Mouse (Mus musculus): ENCODE measurements at regions not wholly inside any gene's neighbourhood (a gene's known extent, or its start where the extent isn't known, plus 50 kb on each side); places are given as distances from the start of the nearest gene placed in this dataset.

DNA sequence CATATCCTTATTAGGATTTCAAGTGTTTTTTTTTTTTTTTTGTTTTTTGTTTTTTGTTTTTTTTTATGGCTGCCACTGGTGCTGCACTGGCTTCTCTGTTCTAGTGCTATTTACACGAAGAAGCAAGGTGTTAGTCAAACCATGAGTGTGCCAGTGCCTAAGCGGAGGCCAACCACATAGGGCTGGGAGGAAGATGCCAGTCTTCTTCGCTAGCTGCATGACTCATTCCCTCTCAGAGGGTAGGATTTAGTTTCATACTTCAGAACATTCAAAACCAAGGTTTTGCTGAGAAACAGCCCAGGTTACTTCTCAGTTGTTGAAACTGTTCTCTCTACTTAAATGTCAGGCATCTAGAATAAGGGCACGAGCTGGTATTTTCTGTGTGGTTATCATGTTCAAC is 72.6 kb downstream of the Icos start:
- no peak for DNase-seq
- intact Hi-C loops (cut with DNase I), result no loop called here

DNA sequence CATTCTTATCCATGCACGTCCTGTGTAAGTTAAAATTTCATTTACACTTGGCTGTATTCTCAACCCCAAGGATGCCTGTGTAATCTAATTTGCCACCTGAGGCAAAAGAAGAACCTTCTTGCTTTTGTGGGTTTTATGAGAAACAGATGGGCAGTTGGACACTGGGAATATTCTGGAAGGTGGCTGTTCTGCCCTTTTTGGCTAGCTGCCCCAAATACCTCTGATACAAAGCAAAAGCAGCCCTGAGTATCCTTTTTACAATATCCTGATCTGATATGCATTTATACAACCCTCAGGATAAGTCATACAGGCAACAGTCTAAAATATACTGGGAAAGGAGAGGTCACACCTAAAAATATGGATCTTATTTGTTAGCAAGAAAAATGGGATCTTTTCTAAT is 75.9 kb downstream of the Icos start:
- no peak for DNase-seq
- intact Hi-C loops (cut with DNase I), result no loop called here

DNA sequence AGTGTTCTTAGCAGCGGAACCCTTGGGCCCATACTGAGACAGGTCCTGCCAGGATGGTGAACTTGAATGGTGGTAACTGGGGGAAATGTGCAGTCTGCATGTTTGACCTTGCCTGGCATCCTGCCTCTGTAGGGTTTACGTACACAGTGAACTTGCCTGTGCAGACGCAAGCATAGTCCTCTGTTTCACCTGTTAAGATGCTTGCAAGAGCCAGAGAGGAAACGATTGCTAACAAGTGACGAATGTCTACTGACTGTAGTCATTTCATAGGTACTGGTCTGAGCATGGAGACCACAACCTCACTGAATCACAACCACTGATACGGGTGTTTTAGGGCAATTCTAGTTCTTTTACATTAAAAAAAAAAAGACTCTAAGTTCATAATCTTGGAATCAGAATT is 76.7 kb downstream of the Icos start:
- intact Hi-C loops (cut with DNase I), result no loop called here
- no peak for DNase-seq

DNA sequence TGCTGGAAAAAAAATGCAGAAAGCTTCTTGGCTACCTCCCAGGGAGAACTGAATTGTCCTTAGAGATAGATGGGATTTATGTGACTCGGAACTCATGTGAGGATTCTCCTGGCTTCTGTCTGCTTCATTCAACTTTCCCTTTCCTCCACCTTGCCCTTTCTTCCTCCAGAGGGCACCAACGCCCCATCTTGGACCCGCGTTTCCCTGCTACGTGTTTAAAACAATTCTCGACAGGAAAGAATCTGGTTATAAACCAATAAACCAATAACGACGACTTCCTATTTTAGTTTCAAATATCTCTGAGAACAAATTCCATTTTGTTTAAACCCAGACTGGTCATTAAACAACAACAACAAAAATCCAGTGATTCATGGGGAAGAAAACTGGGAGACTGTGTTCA is 77.4 kb downstream of the Icos start:
- peak; percentile 34 to 42 for DNase-seq
- intact Hi-C loops (cut with DNase I), result no loop called here

DNA sequence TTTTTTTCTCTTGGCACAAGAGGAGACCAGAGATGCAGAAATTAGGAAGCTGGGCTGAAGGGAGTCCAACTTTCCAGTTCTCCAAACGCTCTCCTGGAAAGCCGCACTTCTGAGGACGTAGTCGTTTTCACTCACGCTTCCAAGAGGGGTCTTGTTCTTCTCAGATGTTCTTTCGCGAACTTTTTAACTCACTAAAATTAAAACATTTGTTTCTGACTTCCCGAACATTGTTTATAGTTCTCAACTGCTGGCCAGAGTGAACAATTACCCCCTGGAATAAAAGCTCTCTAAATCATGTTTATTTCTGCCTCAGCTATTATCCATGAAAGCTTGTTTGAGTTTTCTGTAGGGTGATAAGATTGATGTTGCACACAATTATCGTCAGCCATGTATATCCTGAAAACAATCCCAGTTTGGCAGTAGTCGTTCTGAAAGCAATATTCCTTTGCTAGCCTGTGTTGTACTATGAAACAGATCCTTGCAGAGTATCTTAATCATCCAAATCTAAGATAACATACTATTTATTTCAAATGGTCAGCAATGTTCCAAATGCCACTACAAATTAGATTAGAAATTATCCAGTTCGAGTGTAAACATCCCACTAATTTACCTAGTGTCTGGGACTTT is 82.3 kb downstream of the Icos start:
- DNase-seq, result no peak
- intact Hi-C loops (cut with DNase I), result no loop called here

DNA sequence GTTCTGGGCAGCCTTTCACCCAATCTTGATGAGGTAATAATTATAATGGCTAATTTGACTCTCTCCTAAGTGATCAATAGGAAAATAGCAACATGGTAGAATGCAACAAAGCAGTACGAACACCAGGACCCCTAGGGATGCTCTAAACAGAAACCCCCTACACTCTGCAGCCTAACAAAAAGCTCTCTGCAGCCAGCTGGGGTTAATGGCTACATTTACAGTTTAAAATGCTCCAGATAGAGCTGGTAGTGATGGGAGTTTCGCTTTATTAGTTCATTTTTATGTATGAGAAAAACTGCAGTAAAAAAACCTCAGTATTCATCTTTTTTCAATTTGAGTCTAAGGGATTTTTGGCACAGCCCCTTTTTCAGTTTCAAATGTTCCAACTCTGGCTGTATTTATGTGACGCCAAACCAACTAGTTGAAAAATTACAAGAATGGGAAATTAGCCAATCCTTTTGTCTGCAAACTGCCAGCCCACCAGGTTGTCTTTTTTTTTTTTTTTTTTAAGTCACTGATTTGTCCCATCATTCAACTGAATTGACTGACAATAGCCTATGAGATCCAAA is 84.2 kb downstream of the Icos start:
- DNase-seq, result no peak
- intact Hi-C loops (cut with DNase I), result no loop called here

DNA sequence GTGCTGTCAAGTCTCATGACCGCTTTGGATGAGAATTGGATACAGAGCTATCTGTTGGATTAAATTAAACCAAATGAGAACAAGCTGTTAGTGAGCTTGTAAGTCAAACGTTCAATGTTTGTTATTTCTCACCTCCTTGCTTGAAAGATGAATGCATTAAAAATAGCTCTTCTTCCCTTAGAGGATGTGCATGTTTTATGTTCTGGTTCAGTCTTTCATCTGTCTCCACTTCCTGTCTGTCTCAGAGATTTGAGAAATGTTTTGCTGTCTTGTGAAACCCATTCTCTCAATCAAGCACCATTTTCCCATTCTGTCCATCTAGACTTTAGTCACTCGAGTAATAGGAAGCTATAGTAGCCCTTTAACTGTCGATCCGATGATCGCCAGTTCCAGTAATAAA is 90.4 kb downstream of the Icos start:
- DNase-seq, result no peak
- intact Hi-C loops (cut with DNase I), result no loop called here

DNA sequence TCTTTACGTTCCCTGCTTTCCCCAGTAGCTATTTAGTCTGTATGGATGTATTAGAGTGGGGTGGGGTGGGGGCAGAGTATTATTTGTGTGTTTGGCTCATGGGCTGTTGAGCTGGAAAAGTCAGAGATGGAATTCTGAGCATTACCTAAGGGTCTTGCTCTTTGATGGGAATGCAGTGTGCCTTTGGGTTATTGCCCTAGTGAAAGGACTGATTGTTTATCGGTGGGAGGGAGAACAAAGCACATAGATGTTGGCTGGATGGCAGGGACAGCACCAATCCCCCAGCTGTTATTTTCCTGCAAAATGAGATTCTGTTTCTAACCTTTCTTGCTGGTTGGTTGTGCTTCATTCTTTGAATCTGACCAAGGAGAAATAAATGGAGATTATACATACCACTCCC is 96.4 kb downstream of the Icos start:
- intact Hi-C loops (cut with DNase I), result no loop called here

DNA sequence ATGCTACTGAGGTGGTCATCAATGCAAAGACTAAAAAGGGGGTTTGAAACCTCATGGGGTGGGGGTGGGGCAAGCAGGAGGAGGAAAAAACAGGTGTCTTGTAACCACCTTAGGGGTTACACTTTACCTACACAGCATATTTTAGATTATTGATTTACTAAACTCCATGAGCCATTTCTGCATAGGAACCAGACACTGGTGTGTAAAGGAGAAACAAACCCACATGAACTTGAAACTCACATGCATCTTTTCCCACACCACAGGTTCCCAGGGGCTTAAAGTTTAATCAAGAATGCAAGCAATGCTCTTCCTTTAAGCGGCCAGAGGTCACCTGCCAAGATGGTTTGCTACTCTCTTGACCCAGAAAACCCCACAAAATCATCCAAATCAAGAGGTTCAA is 97.6 kb downstream of the Icos start:
- no peak for DNase-seq
- intact Hi-C loops (cut with DNase I), result no loop called here

More for the DNA sequence above, 96.4 kb downstream of the Icos start:
- no peak for DNase-seq

DNA sequence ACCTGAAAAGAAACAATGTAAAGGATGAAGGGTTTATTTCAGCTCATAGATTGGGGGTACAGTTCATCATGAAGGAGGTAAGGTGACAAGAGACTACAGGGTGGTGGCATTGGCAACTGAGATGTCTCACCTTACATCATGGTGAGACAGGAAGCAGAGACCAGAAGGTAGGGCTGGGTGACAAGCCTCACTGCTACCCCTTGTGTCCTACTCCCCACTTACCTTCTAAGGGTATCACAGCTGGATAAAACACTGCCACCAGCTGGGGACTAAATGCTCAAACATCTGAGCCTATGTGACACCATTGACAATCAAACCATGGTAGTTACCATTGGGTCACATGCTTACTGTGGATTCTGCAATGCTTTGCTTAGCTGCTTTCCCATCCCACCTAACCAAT is 107.0 kb downstream of the Icos start:
- no peak for DNase-seq
- intact Hi-C loops (cut with DNase I), result no loop called here

DNA sequence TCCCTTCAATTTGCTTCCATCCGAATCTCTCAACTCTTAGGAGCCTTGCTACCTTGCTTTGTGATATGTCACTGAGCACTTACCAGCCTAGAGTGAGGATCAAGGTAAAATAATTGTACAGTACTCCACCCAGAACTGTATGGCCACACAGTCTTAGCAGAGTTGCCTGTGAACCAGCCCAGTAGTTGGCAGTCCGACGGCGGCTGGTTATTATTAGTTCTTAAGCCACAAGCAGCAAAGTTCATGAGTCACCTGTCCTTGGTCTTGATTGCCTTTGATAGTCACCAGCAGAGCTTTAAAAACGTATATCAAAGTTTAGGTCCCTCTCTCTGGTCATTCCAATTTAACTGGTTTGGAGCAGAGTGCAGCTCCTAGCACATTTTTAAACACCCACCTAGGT is 109.1 kb downstream of the Icos start:
- intact Hi-C loops (cut with DNase I), result no loop called here
- DNase-seq, result no peak

DNA sequence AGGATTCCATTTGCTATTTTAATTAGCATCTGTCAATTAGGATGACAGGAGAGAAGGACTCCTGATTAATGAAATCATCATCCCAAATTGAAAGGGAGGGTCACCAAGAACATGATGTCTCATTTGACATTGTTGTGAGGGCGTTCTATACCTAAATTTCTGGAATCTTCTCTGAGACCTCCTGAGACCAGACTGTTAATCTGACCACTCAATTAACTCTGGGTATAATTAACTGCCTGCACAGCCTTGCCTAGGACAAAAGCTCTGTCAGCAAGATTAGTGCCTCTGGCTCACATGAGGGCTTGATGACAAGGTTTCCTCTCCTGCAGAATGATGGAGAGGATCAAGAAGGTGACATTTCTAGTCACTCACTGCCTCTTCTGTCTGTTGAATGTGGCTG is 113.1 kb downstream of the Icos start:
- intact Hi-C loops (cut with DNase I), result no loop called here
- DNase-seq, result no peak

DNA sequence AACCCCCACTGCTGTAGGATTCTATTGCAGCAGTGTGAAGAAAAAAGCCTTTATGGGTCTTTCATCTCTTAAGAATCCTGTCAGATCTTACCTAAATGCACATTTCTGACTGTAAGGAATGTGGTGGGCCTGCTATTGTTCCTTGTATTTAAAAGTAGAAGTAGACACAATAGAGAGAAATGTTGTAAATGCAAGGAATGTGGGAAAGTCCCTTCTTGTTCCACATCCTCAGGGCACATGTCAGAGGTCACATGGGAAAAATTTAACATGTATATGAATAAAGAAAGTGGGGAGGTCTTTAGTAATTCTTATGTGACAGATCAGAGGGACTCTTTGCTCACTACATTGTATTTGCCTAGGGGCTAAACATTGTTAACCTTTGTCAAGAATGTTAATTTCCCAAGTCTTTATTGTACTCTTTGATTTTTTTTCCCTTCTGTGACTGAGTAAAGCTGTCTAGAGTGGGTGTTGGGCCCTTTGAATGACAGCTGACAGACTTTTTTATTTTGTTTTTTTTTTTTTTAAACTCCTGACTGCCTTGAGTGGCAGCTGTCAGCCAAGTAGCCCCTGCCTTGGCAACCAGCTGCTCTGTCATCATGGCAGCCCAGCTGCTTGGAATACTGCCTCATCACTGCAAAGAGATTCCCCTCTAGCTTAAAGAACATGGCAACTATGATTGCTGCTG is 117.9 kb downstream of the Icos start:
- intact Hi-C loops (cut with DNase I), result no loop called here
- DNase-seq, result no peak

DNA sequence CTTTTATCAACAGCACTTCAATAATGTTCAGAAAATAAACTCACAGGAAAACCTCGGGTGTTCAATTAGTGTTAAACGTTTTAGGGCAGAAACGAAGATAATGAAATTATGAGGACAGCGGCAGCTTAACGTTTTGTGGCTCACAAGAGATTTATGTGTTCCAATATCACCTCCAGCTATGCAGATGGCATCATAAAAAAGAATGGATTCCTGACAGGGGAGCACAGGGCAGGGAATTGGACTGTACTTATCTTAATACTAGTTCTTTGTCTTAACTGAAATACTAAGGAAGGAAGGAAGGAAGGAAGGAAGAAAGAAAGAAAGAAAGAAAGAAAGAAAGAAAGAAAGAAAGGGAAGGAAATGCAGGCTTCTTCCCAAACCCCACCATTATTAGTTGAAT is 121.6 kb downstream of the Icos start:
- intact Hi-C loops (cut with DNase I), result no loop called here
- no peak for DNase-seq

DNA sequence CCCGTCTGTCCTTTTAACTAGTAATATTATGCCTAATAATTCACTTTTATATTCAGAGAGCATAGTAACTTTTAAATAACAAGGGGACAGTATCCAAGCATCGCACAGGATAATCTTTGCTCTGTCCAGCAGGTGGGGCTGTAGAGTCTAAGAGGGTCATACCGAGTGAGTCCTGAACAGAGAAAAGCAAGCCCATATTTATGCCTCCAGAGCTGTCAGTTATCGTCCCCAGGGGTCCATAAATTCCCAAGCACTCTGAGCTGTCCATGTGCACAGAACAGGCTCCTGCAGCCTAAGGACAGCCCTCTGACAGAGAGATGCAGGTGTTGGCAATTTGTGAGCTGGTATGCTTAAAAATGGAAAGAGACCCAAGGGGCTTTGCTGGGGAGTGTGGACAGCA is 124.0 kb downstream of the Icos start:
- intact Hi-C loops (cut with DNase I), result no loop called here
- DNase-seq, result no peak

DNA sequence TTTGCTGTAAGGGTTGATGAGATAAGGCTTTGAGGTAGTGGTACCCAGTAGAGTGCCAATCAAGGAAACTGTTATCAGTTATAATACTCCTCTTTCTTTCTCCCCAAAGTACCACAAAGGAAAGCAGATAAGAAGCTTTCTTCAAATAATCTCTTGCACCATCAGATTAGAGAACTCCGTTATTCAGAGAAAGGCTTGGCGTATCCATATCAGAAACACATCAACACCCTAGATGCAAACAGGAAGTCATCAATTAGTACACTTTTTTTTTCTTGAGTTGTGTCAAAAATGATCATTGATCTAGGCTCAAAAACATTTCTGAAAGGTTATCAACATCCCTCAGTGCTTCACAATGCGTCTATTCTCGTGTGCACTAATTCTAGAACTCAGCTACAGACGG is 124.6 kb downstream of the Icos start:
- DNase-seq, result no peak

DNA sequence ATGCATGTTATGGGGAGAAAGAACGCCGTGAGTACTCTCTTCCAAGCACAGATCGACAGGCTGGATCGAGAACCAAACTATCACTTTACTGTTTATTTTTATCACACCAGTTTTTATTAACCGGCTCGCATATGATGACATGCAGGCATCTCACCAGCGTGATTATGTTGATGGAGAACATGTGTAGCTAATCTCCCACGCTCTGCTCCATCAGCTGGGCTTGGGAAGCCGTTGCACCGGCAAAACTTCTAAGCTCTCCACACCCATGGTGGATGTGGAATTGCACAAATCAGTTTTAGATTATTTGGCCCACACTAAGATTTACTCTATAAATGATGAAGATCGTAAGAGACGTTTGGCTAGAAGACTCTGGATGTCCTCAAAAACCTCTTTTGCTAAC is 125.9 kb downstream of the Icos start:
- no peak for DNase-seq
- intact Hi-C loops (cut with DNase I), result no loop called here

More for the DNA sequence above, 124.6 kb downstream of the Icos start:
- intact Hi-C loops (cut with DNase I), result no loop called here

DNA sequence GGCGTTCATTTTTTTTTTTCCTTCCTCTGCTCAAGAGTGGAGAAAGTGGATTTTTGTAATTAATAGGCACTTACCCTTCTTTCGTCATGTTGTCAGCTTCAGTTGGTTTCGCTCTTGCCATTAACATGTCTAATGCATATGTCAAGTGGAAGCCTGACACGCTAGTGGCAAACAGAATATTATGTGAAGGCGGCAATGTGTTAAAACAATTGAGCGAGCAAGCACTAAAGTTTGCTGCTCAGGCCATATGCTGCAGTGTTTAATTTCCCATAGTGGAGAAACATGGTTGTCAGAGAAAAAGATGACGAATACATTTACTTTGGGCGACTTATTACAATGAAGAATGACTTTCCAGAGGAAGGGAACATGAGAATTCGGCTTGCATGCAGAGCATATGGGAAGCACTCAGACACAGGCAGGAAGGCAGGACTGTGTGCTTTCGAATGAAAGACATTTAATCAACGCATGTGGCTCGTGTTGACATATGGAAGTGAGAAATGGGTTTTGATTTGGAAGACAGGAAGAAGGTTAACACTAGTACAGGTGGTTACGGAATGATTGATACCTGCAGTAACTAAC is 134.1 kb downstream of the Icos start:
- DNase-seq, result no peak
- intact Hi-C loops (cut with DNase I), result no loop called here

DNA sequence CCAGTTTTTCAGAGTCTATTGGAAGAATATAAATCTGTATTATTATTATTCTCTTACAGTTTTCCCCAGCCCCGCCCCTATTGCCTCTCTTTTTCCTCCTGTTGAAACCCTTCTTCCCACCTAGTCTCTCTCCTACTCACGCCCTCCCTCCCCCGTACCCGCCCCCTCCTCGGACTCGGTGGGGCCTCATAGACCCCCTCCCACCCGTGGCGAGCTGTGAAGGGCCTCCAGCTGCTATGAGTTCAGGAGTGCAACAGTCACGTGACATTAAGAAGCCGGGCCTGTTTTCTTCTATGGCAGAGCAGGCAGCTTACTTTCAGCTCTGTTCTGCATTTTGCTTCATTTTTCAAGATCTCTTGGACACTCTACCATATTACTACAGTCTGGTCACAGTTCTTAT is 139.8 kb downstream of the Icos start:
- DNase-seq, result no peak
- intact Hi-C loops (cut with DNase I), result no loop called here

DNA sequence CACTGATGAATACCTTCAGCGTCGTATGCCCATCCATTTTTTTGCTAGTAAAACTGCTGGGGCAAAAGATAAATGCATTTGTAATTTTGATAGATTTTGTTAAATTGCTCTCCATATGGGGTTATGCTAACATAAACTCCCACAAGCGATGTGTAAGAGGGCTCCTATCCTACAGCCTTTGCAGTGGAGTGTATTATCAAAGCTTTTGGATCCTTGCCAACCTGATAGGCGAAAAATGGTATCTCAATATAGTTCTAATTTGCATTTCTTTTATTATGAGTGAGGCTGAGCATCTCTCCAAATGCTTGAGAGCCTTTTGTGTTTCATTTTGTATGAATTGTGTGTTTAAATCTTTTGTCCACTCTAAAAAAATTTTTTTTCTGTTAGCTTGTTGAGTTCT is 140.3 kb downstream of the Icos start:
- no peak for DNase-seq
- intact Hi-C loops (cut with DNase I), result no loop called here

DNA sequence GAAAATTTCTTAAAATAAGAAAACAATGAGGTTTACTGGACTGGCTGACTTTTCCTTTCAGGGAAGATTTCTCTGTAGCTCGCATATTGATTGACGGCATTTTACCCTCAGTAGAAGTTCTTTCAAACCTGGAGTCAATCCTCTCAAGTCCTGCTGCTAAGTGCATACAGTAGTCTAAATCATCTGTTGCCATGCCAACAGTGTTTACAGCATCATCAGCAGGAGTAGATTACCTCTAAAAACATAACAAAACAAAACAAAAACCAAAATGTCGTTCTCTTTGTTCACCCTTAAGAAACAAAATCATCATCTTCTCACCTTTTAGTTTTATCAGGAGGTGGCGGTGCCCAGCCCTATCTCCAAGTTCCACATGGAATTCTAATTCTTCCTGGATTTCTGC is 143.8 kb downstream of the Icos start:
- DNase-seq, result no peak
- intact Hi-C loops (cut with DNase I), result no loop called here

DNA sequence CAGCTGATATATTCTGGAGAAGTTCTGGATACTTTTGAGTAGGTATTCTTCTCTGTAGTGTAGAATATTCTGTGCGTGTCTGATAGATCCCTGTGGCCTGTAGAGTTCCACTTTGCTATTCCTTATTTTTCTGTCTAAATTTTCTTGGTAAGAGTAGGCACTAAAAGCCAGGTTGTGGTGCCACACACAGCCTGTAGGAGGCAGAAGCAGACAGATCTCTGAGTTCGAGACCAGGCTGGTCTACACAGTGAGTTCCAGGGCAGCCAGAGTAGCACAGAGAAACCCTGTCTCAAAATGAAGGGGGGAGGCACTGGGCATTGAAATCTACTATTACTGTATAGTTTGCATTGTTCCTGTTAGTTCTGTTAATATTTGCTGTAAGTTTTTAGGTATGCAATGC is 147.4 kb downstream of the Icos start:
- intact Hi-C loops (cut with DNase I), result no loop called here
- no peak for DNase-seq

Data from gastrocnemius, postnatal 36 days (tissue).